Mouse (Mus musculus) CH12.LX (cell line): ENCODE results near the gene Btd.

Source experiments
- CTCF ChIP-seq, 2 experiments: IDR thresholded peaks in 1 of 2; conservative IDR thresholded peaks in 1 of 2; 2 replicates each; pipeline ENCODE4 v1.5.1; 2011 to 2012; ENCODE audit warnings: low read depth in 2 of 2, low read length in 2 of 2, improper control_type of control experiment in 1 of 2, inconsistent platforms in 1 of 2, mild to moderate bottlenecking in 1 of 2, moderate library complexity in 1 of 2
- E2F4 ChIP-seq: IDR thresholded peaks from 2 replicates; pipeline ENCODE4 v1.6.1; 2011; ENCODE audit warnings: low read depth, low read length, improper control_type of control experiment; ENCODE audit not compliant: insufficient replicate concordance
- ELF1 ChIP-seq: IDR thresholded peaks from 2 replicates; pipeline ENCODE4 v1.6.1; 2014; ENCODE audit warnings: low read depth, mild to moderate bottlenecking, inconsistent platforms, low read length, improper control_type of control experiment
- ETS1 ChIP-seq: conservative IDR thresholded peaks from 2 replicates; pipeline ENCODE4 v1.6.1; 2012; ENCODE audit warnings: low read depth, mild to moderate bottlenecking, inconsistent platforms, low read length, improper control_type of control experiment, moderate library complexity
- MAZ ChIP-seq: IDR thresholded peaks from 2 replicates; pipeline ENCODE4 v1.6.1; 2012; ENCODE audit warnings: low read depth, mild to moderate bottlenecking, inconsistent platforms, low read length, improper control_type of control experiment, moderate library complexity
- MXI1 ChIP-seq: IDR thresholded peaks from 2 replicates; pipeline ENCODE4 v1.6.1; 2011; ENCODE audit warnings: mild to moderate bottlenecking, low read depth, low read length, improper control_type of control experiment
- USF1 ChIP-seq: IDR thresholded peaks from 2 replicates; pipeline ENCODE4 v1.6.1; 2014; ENCODE audit warnings: low read depth, mild to moderate bottlenecking, inconsistent platforms, low read length, improper control_type of control experiment
- ZKSCAN1 ChIP-seq: IDR thresholded peaks from 2 replicates; pipeline ENCODE4 v1.6.1; 2012; ENCODE audit warnings: low read depth, inconsistent platforms, low read length, improper control_type of control experiment, borderline replicate concordance
- ZMIZ1 ChIP-seq: IDR thresholded peaks from 2 replicates; pipeline ENCODE4 v1.6.1; 2012; ENCODE audit warnings: low read depth, mild to moderate bottlenecking, inconsistent platforms, low read length, improper control_type of control experiment

- no peak for TF ChIP-seq ZMIZ1
- no peak for TF ChIP-seq CTCF (conservative IDR thresholded peaks at IDR 0.05 in 1 of 2, IDR thresholded peaks at IDR 0.05 in 1 of 2; ENCODE audit: low read depth in 2 of 2, low read length in 2 of 2)
- TF ChIP-seq MAZ = no peak
- TF ChIP-seq USF1 = no peak
- no peak for TF ChIP-seq ZKSCAN1
- no peak for TF ChIP-seq E2F4
- TF ChIP-seq ELF1 = no peak
- no peak for TF ChIP-seq MXI1
- no peak for TF ChIP-seq ETS1
These were observed 26.9 kb downstream of the Btd start for GRCm38 (mm10) chr14:31667741-31668140.
